Mouse (Mus musculus): ENCODE data around the gene Paqr5. TPM values are rescaled to one million over a fixed set of nuclear protein-coding genes. Genes with fewer than 3 reads are reported as not detected.
A peak's percentile ranks its signal among the peaks of the same experiment; 100 is the strongest.

Gene Paqr5
- polyA plus RNA-seq, 1 experiment from 2014 or later, result 0.56 TPM

DNA sequence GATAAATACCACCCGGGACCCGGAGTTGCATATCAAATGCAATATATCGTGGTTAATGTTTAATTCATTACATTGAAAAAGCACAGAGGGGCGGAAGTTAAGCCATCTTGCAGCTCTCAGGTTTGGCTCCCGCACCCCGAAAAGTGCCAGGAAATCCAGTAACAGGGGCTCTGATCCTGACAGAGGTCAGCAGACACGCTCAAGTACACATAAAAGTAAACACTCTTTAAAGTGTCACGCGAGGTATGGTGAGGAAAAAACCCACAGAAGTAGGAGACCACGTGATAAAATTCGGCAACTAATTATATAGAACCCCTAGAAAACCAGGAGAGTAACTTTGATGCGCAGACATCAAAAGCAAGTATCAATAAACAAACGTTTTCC is 111.7 kb downstream of the Paqr5 start:
- ATAC-seq (replicated peaks; ENCODE audit: insufficient number of reproducible peaks, low FRiP score, low TSS enrichment), result no peak
- WGBS (ENCODE audit: insufficient replicate concordance), result 4% methylated on average over 13 of the region's 13 CpGs
- no peaks in the 10 kb centered on the region for H3K27me3 ChIP-seq (ENCODE audit: control insufficient read depth, insufficient read depth, low read length)
- peaks cover 10% of the 10 kb centered on the region; the same call in 1 of the 2 replicates for H3K4me1 ChIP-seq (ENCODE audit: control insufficient read depth, insufficient read depth, low read length)
- peaks cover 20% of the 10 kb centered on the region for H3K36me3 ChIP-seq (ENCODE audit: control insufficient read depth, insufficient read depth, low read length)
- peak overlapping the region; percentile 94 for H3K27ac ChIP-seq (ENCODE audit: low read depth, low read length)
- H3K4me2 ChIP-seq, result peak overlapping the region; percentile 76
- H3K9me3 ChIP-seq (replicated peaks; ENCODE audit: control insufficient read depth, low read length), result no peaks in the 10 kb centered on the region
- H3K4me3 ChIP-seq (ENCODE audit: low read depth, low read length), result peak overlapping the region; percentile 86
- peak overlapping the region; percentile 89 for H3K9ac ChIP-seq (ENCODE audit: low read depth, low read length)

GRCm38 (mm10) chr9:61914203-61914916 is 112.3 kb downstream of the Paqr5 start, which contains the start of gene Rplp1:
Gene Rplp1, minus strand, starts transcription at chr9:61914542.
- peak within 1 kb of the TSS; percentile 94 for H3K27ac ChIP-seq (ENCODE audit: low read depth, low read length)
- peak within 1 kb of the TSS; percentile 89 for H3K9ac ChIP-seq (ENCODE audit: low read depth, low read length)
- peaks cover 17% of the 10 kb centered on the region for H3K36me3 ChIP-seq (ENCODE audit: control insufficient read depth, insufficient read depth, low read length)
- H3K4me3 ChIP-seq (ENCODE audit: low read depth, low read length), result peak within 1 kb of the TSS; percentile 86
- no peaks in the 10 kb centered on the region for H3K27me3 ChIP-seq (ENCODE audit: control insufficient read depth, insufficient read depth, low read length)
- no peaks in the 10 kb centered on the region for H3K9me3 ChIP-seq (replicated peaks; ENCODE audit: control insufficient read depth, low read length)
- peak within 1 kb of the TSS; percentile 76 for H3K4me2 ChIP-seq
- ATAC-seq (replicated peaks; ENCODE audit: insufficient number of reproducible peaks, low FRiP score, low TSS enrichment), result peak; percentile 90
- H3K4me1 ChIP-seq (ENCODE audit: control insufficient read depth, insufficient read depth, low read length), result peaks cover 10% of the 10 kb centered on the region; the same call in 1 of the 2 replicates
- under 1% methylated on average over 68 of the region's 70 CpGs for WGBS (ENCODE audit: insufficient replicate concordance)

GRCm38 (mm10) chr9:61911300-61912128 is 115.1 kb downstream of the Paqr5 start:
- no peak for ATAC-seq (replicated peaks; ENCODE audit: insufficient number of reproducible peaks, low FRiP score, low TSS enrichment)
- 45% methylated on average over 6 of the region's 6 CpGs for WGBS (ENCODE audit: insufficient replicate concordance)
- H3K36me3 ChIP-seq (ENCODE audit: control insufficient read depth, insufficient read depth, low read length), result peaks cover 9% of the 10 kb centered on the region

GRCm38 (mm10) chr9:61910526-61911256 is 116.0 kb downstream of the Paqr5 start:
- Histone ChIP-seq H3K36me3 (ENCODE audit: control insufficient read depth, insufficient read depth, low read length) (peaks cover 8% of the 10 kb centered on the region), H3K4me3 (ENCODE audit: low read depth, low read length) (no peak overlapping the region), H3K4me2 (no peak overlapping the region), H3K4me1 (ENCODE audit: control insufficient read depth, insufficient read depth, low read length) (peaks cover 10% of the 10 kb centered on the region; the same call in 1 of the 2 replicates), H3K27ac (ENCODE audit: low read depth, low read length) (no peak overlapping the region), H3K27me3 (ENCODE audit: control insufficient read depth, insufficient read depth, low read length) (no peaks in the 10 kb centered on the region), H3K9me3 (replicated peaks; ENCODE audit: control insufficient read depth, low read length) (no peaks in the 10 kb centered on the region), H3K9ac (ENCODE audit: low read depth, low read length) (no peak overlapping the region)
- no peak for ATAC-seq (replicated peaks; ENCODE audit: insufficient number of reproducible peaks, low FRiP score, low TSS enrichment)
- 28% methylated on average over 20 of the region's 20 CpGs for WGBS (ENCODE audit: insufficient replicate concordance)

More at GRCm38 (mm10) chr9:61911300-61912128, 115.1 kb downstream of the Paqr5 start:
- no peaks in the 10 kb centered on the region for H3K9me3 ChIP-seq (replicated peaks; ENCODE audit: control insufficient read depth, low read length)
- no peak overlapping the region for H3K4me2 ChIP-seq
- no peaks in the 10 kb centered on the region for H3K27me3 ChIP-seq (ENCODE audit: control insufficient read depth, insufficient read depth, low read length)
- no peak overlapping the region for H3K9ac ChIP-seq (ENCODE audit: low read depth, low read length)
- H3K27ac ChIP-seq (ENCODE audit: low read depth, low read length), result no peak overlapping the region
- no peak overlapping the region for H3K4me3 ChIP-seq (ENCODE audit: low read depth, low read length)
- H3K4me1 ChIP-seq (ENCODE audit: control insufficient read depth, insufficient read depth, low read length), result peaks cover 10% of the 10 kb centered on the region; the same call in 1 of the 2 replicates

- Histone ChIP-seq H3K4me1 (ENCODE audit: control insufficient read depth, insufficient read depth, low read length) (0 out of 2 replicates have a peak, but pooled peaks cover 6% of the 10 kb centered on the region), H3K9ac (ENCODE audit: low read depth, low read length) (no peak overlapping the region), H3K4me2 (no peak overlapping the region), H3K27me3 (ENCODE audit: control insufficient read depth, insufficient read depth, low read length) (no peaks in the 10 kb centered on the region), H3K4me3 (ENCODE audit: low read depth, low read length) (no peak overlapping the region), H3K9me3 (replicated peaks; ENCODE audit: control insufficient read depth, low read length) (no peaks in the 10 kb centered on the region), H3K36me3 (ENCODE audit: control insufficient read depth, insufficient read depth, low read length) (peaks cover 8% of the 10 kb centered on the region), H3K27ac (ENCODE audit: low read depth, low read length) (no peak overlapping the region)
- 81% methylated on average over 1 of the region's 1 CpGs for WGBS (ENCODE audit: insufficient replicate concordance)
- ATAC-seq (replicated peaks; ENCODE audit: insufficient number of reproducible peaks, low FRiP score, low TSS enrichment), result no peak
Measured at GRCm38 (mm10) chr9:61909633-61910032, 117.0 kb downstream of the Paqr5 start.

- Histone ChIP-seq H3K27ac (ENCODE audit: low read depth, low read length) (no peak overlapping the region), H3K4me1 (ENCODE audit: control insufficient read depth, insufficient read depth, low read length) (0 out of 2 replicates have a peak, but pooled peaks cover 8% of the 10 kb centered on the region), H3K27me3 (ENCODE audit: control insufficient read depth, insufficient read depth, low read length) (no peaks in the 10 kb centered on the region), H3K9me3 (replicated peaks; ENCODE audit: control insufficient read depth, low read length) (no peaks in the 10 kb centered on the region), H3K4me2 (no peak overlapping the region), H3K36me3 (ENCODE audit: control insufficient read depth, insufficient read depth, low read length) (peaks cover 8% of the 10 kb centered on the region), H3K4me3 (ENCODE audit: low read depth, low read length) (no peak overlapping the region), H3K9ac (ENCODE audit: low read depth, low read length) (no peak overlapping the region)
- ATAC-seq (replicated peaks; ENCODE audit: insufficient number of reproducible peaks, low FRiP score, low TSS enrichment), result no peak
- WGBS (ENCODE audit: insufficient replicate concordance), result 85% methylated on average over 11 of the region's 11 CpGs
Measured at GRCm38 (mm10) chr9:61908832-61909407, 117.7 kb downstream of the Paqr5 start.

DNA sequence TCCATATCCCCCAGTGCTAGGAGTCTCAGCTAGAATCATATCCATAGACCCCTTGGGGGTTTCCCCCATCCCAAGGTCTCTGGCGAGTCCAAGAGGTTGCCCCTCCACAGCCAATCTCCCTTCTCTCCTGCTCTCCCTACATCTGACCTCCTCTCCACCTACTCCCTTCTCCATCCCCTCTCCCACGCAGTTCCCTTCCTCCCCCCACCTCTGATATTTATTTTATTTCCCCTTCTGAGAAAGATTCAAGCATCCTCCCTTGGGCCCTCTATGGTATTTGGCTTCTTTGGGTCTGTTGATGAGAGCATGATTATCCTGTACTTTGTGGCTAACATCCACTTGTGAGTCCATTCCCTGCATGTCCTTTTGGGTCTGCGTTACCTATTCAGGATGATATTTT is 118.3 kb downstream of the Paqr5 start:
- WGBS (ENCODE audit: insufficient replicate concordance), result 81% methylated on average over 3 of the region's 3 CpGs
- Histone ChIP-seq H3K9me3 (replicated peaks; ENCODE audit: control insufficient read depth, low read length) (no peaks in the 10 kb centered on the region), H3K36me3 (ENCODE audit: control insufficient read depth, insufficient read depth, low read length) (peaks cover 8% of the 10 kb centered on the region)

More for the DNA sequence above, 118.3 kb downstream of the Paqr5 start:
- 0 out of 2 replicates have a peak, but pooled peaks cover 4% of the 10 kb centered on the region for H3K4me1 ChIP-seq (ENCODE audit: control insufficient read depth, insufficient read depth, low read length)
- H3K4me3 ChIP-seq (ENCODE audit: low read depth, low read length), result no peak overlapping the region
- no peak overlapping the region for H3K9ac ChIP-seq (ENCODE audit: low read depth, low read length)
- H3K27ac ChIP-seq (ENCODE audit: low read depth, low read length), result no peak overlapping the region
- ATAC-seq (replicated peaks; ENCODE audit: insufficient number of reproducible peaks, low FRiP score, low TSS enrichment), result no peak
- H3K4me2 ChIP-seq, result no peak overlapping the region
- H3K27me3 ChIP-seq (ENCODE audit: control insufficient read depth, insufficient read depth, low read length), result no peaks in the 10 kb centered on the region; the same call in 1 of the 2 replicates
